24 mouse cellular contexts compared by ENCODE assay signal in the genomic region with DNA sequence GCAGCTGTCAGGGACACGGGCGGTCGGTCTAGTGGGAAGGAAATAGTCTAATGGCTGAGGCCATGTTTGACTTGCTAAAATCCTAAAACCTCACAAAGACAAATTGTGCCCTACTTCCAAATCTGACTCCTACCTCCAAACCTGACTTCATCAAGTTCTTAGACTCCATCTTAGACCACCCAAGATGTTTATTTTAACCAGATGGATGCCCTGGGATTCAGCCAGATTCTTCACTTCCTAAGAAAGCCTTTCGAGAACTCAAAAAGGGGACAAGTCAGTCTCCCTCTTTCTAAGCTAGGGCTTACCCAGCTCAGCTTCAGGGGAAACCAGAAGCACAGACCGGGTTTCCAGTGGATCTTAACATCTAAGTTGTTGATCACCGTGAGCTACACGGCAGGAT. TPM values are rescaled to one million over a fixed set of nuclear protein-coding genes. Genes with fewer than 3 reads are reported as not detected.
A peak's percentile ranks its signal among the peaks of the same experiment; 100 is the strongest.
DNase-seq lines count a peak whose midpoint lies in the region; ATAC-seq lines count a peak whose summit lies in the region.
"Had no signal": no experiment of that assay in that cellular context is flagged by ENCODE, and none has a peak within 500 bp of the region (broad histone marks: within the 10 kb centered on the region; RNA-seq: fewer than 3 reads in every experiment).

No protein-coding gene starts in this region.

- 67% methylated on average over 7 of the region's 7 CpGs for WGBS in embryonic facial prominence, embryonic 12.5 days
- 87% methylated on average over 7 of the region's 7 CpGs for WGBS in embryonic facial prominence, embryonic 10.5 days
- 77% methylated on average over 7 of the region's 7 CpGs for whole genome bisulfite sequencing in limb, embryonic 12.5 days
- 91% methylated on average over 7 of the region's 7 CpGs for WGBS in limb, embryonic 10.5 days
- WGBS in embryonic facial prominence, embryonic 14.5 days: 57% methylated on average over 7 of the region's 7 CpGs
- WGBS in limb, embryonic 15.5 days: 48% methylated on average over 7 of the region's 7 CpGs

- peak overlapping the region; percentile 59; the same call in 1 of the 2 replicates for H3K27ac ChIP-seq in embryonic facial prominence, embryonic 12.5 days
- no peak overlapping the region for H3K27ac ChIP-seq in embryonic facial prominence, embryonic 10.5 days (replicated peaks)
- H3K27ac ChIP-seq in limb, embryonic 12.5 days: peak overlapping the region; percentile 41; the same call in 1 of the 2 replicates
- H3K27ac ChIP-seq in limb, embryonic 10.5 days: no peak overlapping the region
- peak overlapping the region; percentile 39 for H3K27ac ChIP-seq in embryonic facial prominence, embryonic 14.5 days (replicated peaks; ENCODE audit: low read depth, low read length)
- H3K27ac ChIP-seq in limb, embryonic 15.5 days: peak overlapping the region; percentile 43
- H3K27ac ChIP-seq: forebrain, embryonic 10.5 days; gastrocnemius, adult 2 months; hindbrain, embryonic 13.5 days; layer of hippocampus, adult 2 months; midbrain, embryonic 10.5 days; neural tube, embryonic 13.5 days had no signal

- no peak overlapping the region for H3K4me3 ChIP-seq in embryonic facial prominence, embryonic 12.5 days
- H3K4me3 ChIP-seq in embryonic facial prominence, embryonic 10.5 days: no peak overlapping the region
- no peak overlapping the region for H3K4me3 ChIP-seq in limb, embryonic 12.5 days (replicated peaks)
- H3K4me3 ChIP-seq in limb, embryonic 10.5 days: no peak overlapping the region
- no peak overlapping the region for H3K4me3 ChIP-seq in embryonic facial prominence, embryonic 14.5 days (ENCODE audit: low read depth, low read length)
- H3K4me3 ChIP-seq in limb, embryonic 15.5 days: no peak overlapping the region
- H3K4me3 ChIP-seq: forebrain, embryonic 10.5 days; gastrocnemius, adult 2 months; heart, embryonic 15.5 days; hindbrain, embryonic 13.5 days; layer of hippocampus, adult 2 months; midbrain, embryonic 10.5 days; myocyte; neural tube, embryonic 13.5 days had no signal

- H3K36me3 ChIP-seq in embryonic facial prominence, embryonic 12.5 days: peaks cover 5% of the 10 kb centered on the region
- peaks cover 68% of the 10 kb centered on the region for H3K36me3 ChIP-seq in embryonic facial prominence, embryonic 10.5 days (replicated peaks)
- peaks cover 56% of the 10 kb centered on the region for H3K36me3 ChIP-seq in limb, embryonic 12.5 days
- H3K36me3 ChIP-seq in limb, embryonic 10.5 days: peaks cover 67% of the 10 kb centered on the region
- H3K36me3 ChIP-seq in embryonic facial prominence, embryonic 14.5 days (ENCODE audit: control insufficient read depth, insufficient read depth, low read length): peaks cover 40% of the 10 kb centered on the region
- peaks cover 12% of the 10 kb centered on the region for H3K36me3 ChIP-seq in limb, embryonic 15.5 days

- H3K27me3 ChIP-seq in embryonic facial prominence, embryonic 12.5 days: no peaks in the 10 kb centered on the region
- H3K27me3 ChIP-seq in embryonic facial prominence, embryonic 10.5 days (replicated peaks; ENCODE audit: low read depth, poor library complexity, severe bottlenecking): no peaks in the 10 kb centered on the region
- H3K27me3 ChIP-seq in limb, embryonic 12.5 days: no peaks in the 10 kb centered on the region
- H3K27me3 ChIP-seq in limb, embryonic 10.5 days (ENCODE audit: low read depth, poor library complexity, severe bottlenecking): no peaks in the 10 kb centered on the region
- H3K27me3 ChIP-seq in embryonic facial prominence, embryonic 14.5 days (replicated peaks; ENCODE audit: control insufficient read depth, insufficient read depth, low read length): no peaks in the 10 kb centered on the region
- H3K27me3 ChIP-seq in limb, embryonic 15.5 days: no peaks in the 10 kb centered on the region
- H3K27me3 ChIP-seq: heart, embryonic 15.5 days; hindbrain, embryonic 13.5 days; neural tube, embryonic 13.5 days had no signal

- no peak overlapping the region for H3K9ac ChIP-seq in embryonic facial prominence, embryonic 12.5 days
- H3K9ac ChIP-seq in limb, embryonic 12.5 days (replicated peaks): no peak overlapping the region
- H3K9ac ChIP-seq in embryonic facial prominence, embryonic 14.5 days (ENCODE audit: low read depth, low read length): no peak overlapping the region
- no peak overlapping the region for H3K9ac ChIP-seq in limb, embryonic 15.5 days
- H3K9ac ChIP-seq: heart, embryonic 15.5 days; hindbrain, embryonic 13.5 days; neural tube, embryonic 13.5 days had no signal

- ATAC-seq in embryonic facial prominence, embryonic 12.5 days (ENCODE audit: insufficient number of reproducible peaks, insufficient read depth, low FRiP score, low TSS enrichment): no peak
- ATAC-seq in limb, embryonic 12.5 days (ENCODE audit: insufficient number of reproducible peaks, insufficient read depth, low FRiP score, low TSS enrichment, low read depth): no peak
- ATAC-seq in embryonic facial prominence, embryonic 14.5 days (ENCODE audit: low read depth): no peak
- ATAC-seq in limb, embryonic 15.5 days (ENCODE audit: insufficient number of reproducible peaks, low FRiP score, low TSS enrichment, low read depth): no peak
- ATAC-seq: midbrain, embryonic 16.5 days had no signal

- H3K4me1 ChIP-seq in embryonic facial prominence, embryonic 12.5 days: peaks cover 14% of the 10 kb centered on the region
- peaks cover 14% of the 10 kb centered on the region for H3K4me1 ChIP-seq in embryonic facial prominence, embryonic 10.5 days
- H3K4me1 ChIP-seq in limb, embryonic 12.5 days (replicated peaks): peaks cover 10% of the 10 kb centered on the region
- H3K4me1 ChIP-seq in limb, embryonic 10.5 days: peaks cover 9% of the 10 kb centered on the region
- peaks cover 12% of the 10 kb centered on the region for H3K4me1 ChIP-seq in embryonic facial prominence, embryonic 14.5 days (ENCODE audit: control insufficient read depth, insufficient read depth, low read length)
- H3K4me1 ChIP-seq in limb, embryonic 15.5 days: peaks cover 27% of the 10 kb centered on the region

- H3K4me2 ChIP-seq in embryonic facial prominence, embryonic 12.5 days (replicated peaks): no peak overlapping the region
- H3K4me2 ChIP-seq in limb, embryonic 12.5 days: no peak overlapping the region
- no peak overlapping the region for H3K4me2 ChIP-seq in embryonic facial prominence, embryonic 14.5 days (ENCODE audit: low read depth, low read length)
- no peak overlapping the region for H3K4me2 ChIP-seq in limb, embryonic 15.5 days
- H3K4me2 ChIP-seq: heart, embryonic 15.5 days; hindbrain, embryonic 13.5 days; neural tube, embryonic 13.5 days had no signal

- DNase-seq in embryonic facial prominence, embryonic 10.5 days (ENCODE audit: low spot score): no peak
- no peak for DNase-seq in limb, embryonic 10.5 days (ENCODE audit: low spot score)
- peak; percentile 33 for DNase-seq in embryonic facial prominence, embryonic 14.5 days (ENCODE audit: low spot score)
- DNase-seq in spleen, postnatal 10 days (ENCODE audit: low spot score in 2 of 2): no peak
- no peak for DNase-seq in urinary bladder, postnatal 4 days (ENCODE audit: low spot score in 2 of 2)
- DNase-seq: adrenal gland, postnatal 10 days; cerebellum, adult 2 months; cerebellum, postnatal 25 days; gastrocnemius, adult 2 months; heart, postnatal 36 days; right cerebral cortex, adult 18-20 months; right cerebral cortex, postnatal 4 days; thymus, postnatal 14 days had no signal

- no peaks in the 10 kb centered on the region for H3K9me3 ChIP-seq in embryonic facial prominence, embryonic 12.5 days
- no peaks in the 10 kb centered on the region for H3K9me3 ChIP-seq in embryonic facial prominence, embryonic 10.5 days
- no peaks in the 10 kb centered on the region for H3K9me3 ChIP-seq in limb, embryonic 12.5 days
- no peaks in the 10 kb centered on the region for H3K9me3 ChIP-seq in limb, embryonic 10.5 days (replicated peaks)
- no peaks in the 10 kb centered on the region for H3K9me3 ChIP-seq in embryonic facial prominence, embryonic 14.5 days (ENCODE audit: control insufficient read depth, low read length)
- H3K9me3 ChIP-seq in limb, embryonic 15.5 days: no peaks in the 10 kb centered on the region
- H3K9me3 ChIP-seq: forebrain, embryonic 10.5 days; heart, embryonic 15.5 days; hindbrain, embryonic 13.5 days; midbrain, embryonic 10.5 days; neural tube, embryonic 13.5 days had no signal

RNA-seq across cellular contexts. Expression of a gene that starts 0.9 kb away (rescaled TPM):
- polyA plus RNA-seq in embryonic facial prominence, embryonic 12.5 days (2016; fragmentation: Nextera tagmentation; extraction: Ambion mirVana): 9.6 and 9.8 TPM in 2 replicates
- polyA plus RNA-seq in embryonic facial prominence, embryonic 10.5 days (2016; fragmentation: Nextera tagmentation; extraction: Ambion mirVana): 9.9 and 10.0 TPM in 2 replicates
- 11.1 and 12.5 TPM in 2 replicates for polyA plus RNA-seq in limb, embryonic 12.5 days (2016; fragmentation: Nextera tagmentation; extraction: Ambion mirVana)
- polyA plus RNA-seq in limb, embryonic 10.5 days (2016; fragmentation: Nextera tagmentation; extraction: Ambion mirVana): 9.4 and 10.7 TPM in 2 replicates
- polyA plus RNA-seq in embryonic facial prominence, embryonic 14.5 days (2014; fragmentation: Nextera tagmentation; extraction: Ambion mirVana): 3.2 and 3.6 TPM in 2 replicates
- polyA plus RNA-seq in limb, embryonic 15.5 days (2015; fragmentation: Nextera tagmentation; extraction: Ambion mirVana): 6.6 and 9.2 TPM in 2 replicates

RNA-seq across cellular contexts. Expression of a gene that starts 4.3 kb away (rescaled TPM):
- 188 and 190 TPM in 2 replicates for polyA plus RNA-seq in embryonic facial prominence, embryonic 12.5 days (2016; fragmentation: Nextera tagmentation; extraction: Ambion mirVana)
- 174 and 187 TPM in 2 replicates for polyA plus RNA-seq in embryonic facial prominence, embryonic 10.5 days (2016; fragmentation: Nextera tagmentation; extraction: Ambion mirVana)
- polyA plus RNA-seq in limb, embryonic 12.5 days (2016; fragmentation: Nextera tagmentation; extraction: Ambion mirVana): 177 and 190 TPM in 2 replicates
- 182 and 204 TPM in 2 replicates for polyA plus RNA-seq in limb, embryonic 10.5 days (2016; fragmentation: Nextera tagmentation; extraction: Ambion mirVana)
- 172 and 181 TPM in 2 replicates for polyA plus RNA-seq in embryonic facial prominence, embryonic 14.5 days (2014; fragmentation: Nextera tagmentation; extraction: Ambion mirVana)
- polyA plus RNA-seq in limb, embryonic 15.5 days (2015; fragmentation: Nextera tagmentation; extraction: Ambion mirVana): 134 and 157 TPM in 2 replicates

RNA-seq across cellular contexts. Expression of a gene that starts 18.9 kb away (rescaled TPM):
- 89.5 and 95.1 TPM in 2 replicates for polyA plus RNA-seq in embryonic facial prominence, embryonic 12.5 days (2016; fragmentation: Nextera tagmentation; extraction: Ambion mirVana)
- 112 and 114 TPM in 2 replicates for polyA plus RNA-seq in embryonic facial prominence, embryonic 10.5 days (2016; fragmentation: Nextera tagmentation; extraction: Ambion mirVana)
- polyA plus RNA-seq in limb, embryonic 12.5 days (2016; fragmentation: Nextera tagmentation; extraction: Ambion mirVana): 83.6 and 89.8 TPM in 2 replicates
- polyA plus RNA-seq in limb, embryonic 10.5 days (2016; fragmentation: Nextera tagmentation; extraction: Ambion mirVana): 104 and 109 TPM in 2 replicates
- polyA plus RNA-seq in embryonic facial prominence, embryonic 14.5 days (2014; fragmentation: Nextera tagmentation; extraction: Ambion mirVana): 44.3 and 56.5 TPM in 2 replicates
- 49.2 and 52.7 TPM in 2 replicates for polyA plus RNA-seq in limb, embryonic 15.5 days (2015; fragmentation: Nextera tagmentation; extraction: Ambion mirVana)

RNA-seq across cellular contexts. Expression of a gene that starts 28.3 kb away (rescaled TPM):
- 0.31 TPM in 2 replicates for polyA plus RNA-seq in embryonic facial prominence, embryonic 12.5 days (2016; fragmentation: Nextera tagmentation; extraction: Ambion mirVana)
- polyA plus RNA-seq in embryonic facial prominence, embryonic 10.5 days (2016; fragmentation: Nextera tagmentation; extraction: Ambion mirVana): 0.29 and 0.49 TPM in 2 replicates
- 0.58 and 0.76 TPM in 2 replicates for polyA plus RNA-seq in limb, embryonic 12.5 days (2016; fragmentation: Nextera tagmentation; extraction: Ambion mirVana)
- polyA plus RNA-seq in limb, embryonic 10.5 days (2016; fragmentation: Nextera tagmentation; extraction: Ambion mirVana): 0.45 and 0.58 TPM in 2 replicates
- 0.29 and 0.45 TPM in 2 replicates for polyA plus RNA-seq in embryonic facial prominence, embryonic 14.5 days (2014; fragmentation: Nextera tagmentation; extraction: Ambion mirVana)
- 0.46 and 0.63 TPM in 2 replicates for polyA plus RNA-seq in limb, embryonic 15.5 days (2015; fragmentation: Nextera tagmentation; extraction: Ambion mirVana)
- polyA plus RNA-seq: midbrain, embryonic 16.5 days; neural tube, embryonic 13.5 days had no signal

Comparison
In these comparisons a context has a peak if more than half of its experiments do, and no peak if none do; other contexts are left out.
1. H3K27ac ChIP-seq: peak in embryonic facial prominence, embryonic 12.5 days (single experiment), limb, embryonic 12.5 days (single experiment), embryonic facial prominence, embryonic 14.5 days (single experiment) and limb, embryonic 15.5 days (single experiment); none in embryonic facial prominence, embryonic 10.5 days (single experiment) and limb, embryonic 10.5 days (single experiment).